Mouse (Mus musculus): ENCODE data around the gene Atl3. TPM values are rescaled to one million over a fixed set of nuclear protein-coding genes. Genes with fewer than 3 reads are reported as not detected.

Atl3 gene
- total RNA-seq, 1 experiment from 2014 or later: 88.9 TPM

DNA sequence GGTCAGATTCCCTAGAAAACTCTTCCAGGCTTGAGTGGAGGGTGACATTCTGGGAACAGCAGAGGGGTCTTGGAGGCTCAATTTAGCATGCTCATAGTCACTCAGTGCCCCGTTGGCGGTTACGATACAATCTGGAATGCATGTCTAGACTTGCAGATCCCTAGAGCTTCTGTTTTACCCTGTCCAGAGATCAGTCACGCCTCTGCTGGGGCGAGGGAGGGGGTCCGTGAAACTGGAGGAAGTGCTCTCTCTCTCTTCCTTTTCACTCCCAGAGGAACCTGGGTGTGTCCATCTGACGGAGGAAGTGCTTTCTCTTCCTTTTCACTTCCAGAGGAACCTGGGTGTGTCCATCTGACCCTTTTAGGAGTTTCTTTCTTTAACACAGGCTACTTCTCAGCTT lies 89.3 kb downstream of the Atl3 start:
- ATAC-seq (replicated peaks in 1 of 2; ENCODE audit: insufficient read depth in 1 of 2, low FRiP score in 2 of 2, low TSS enrichment in 1 of 2, low read depth in 1 of 2, poor library complexity in 2 of 2, severe bottlenecking in 2 of 2): no peak

DNA sequence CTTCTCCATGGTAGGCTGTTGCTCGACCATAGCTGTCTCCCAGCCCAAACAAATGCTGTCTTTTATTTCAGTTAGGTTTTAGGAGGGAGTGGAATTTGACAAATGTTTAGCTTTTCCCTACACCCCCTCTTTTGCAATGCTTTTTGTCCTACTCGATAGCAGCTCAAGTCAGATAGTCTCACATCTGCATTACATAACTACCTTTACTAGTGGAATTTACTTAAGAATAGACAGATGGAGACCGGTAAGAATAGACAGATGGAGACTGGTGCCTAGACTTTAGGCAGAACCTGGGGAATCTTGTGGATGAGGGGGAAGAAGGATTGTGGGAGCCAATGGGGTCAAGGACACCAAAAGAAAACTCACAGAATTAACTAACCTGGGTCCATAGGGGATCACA lies 89.8 kb downstream of the Atl3 start:
- no peak for ATAC-seq (replicated peaks in 1 of 2; ENCODE audit: insufficient read depth in 1 of 2, low FRiP score in 2 of 2, low TSS enrichment in 1 of 2, low read depth in 1 of 2, poor library complexity in 2 of 2, severe bottlenecking in 2 of 2)

DNA sequence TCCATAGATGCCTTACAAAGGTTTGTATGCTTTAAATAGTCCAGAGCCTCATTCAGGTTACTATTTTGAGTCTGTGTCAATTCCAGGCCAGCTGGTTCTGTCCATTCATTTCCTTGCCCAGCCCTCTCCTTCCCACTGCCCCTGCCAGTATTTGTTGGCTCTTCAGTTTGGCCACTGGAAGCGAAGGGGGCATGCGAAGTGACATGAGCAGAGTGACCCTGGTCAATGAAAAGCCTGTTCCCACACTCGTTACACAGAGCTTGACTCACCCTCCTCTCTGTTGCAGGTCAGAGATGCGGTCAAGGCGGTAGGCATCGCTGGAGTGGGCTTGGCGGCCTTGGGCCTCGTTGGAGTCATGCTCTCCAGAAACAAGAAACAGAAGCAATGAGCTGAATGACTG lies 91.4 kb downstream of the Atl3 start:
- no peak for ATAC-seq (replicated peaks in 1 of 2; ENCODE audit: insufficient read depth in 1 of 2, low FRiP score in 2 of 2, low TSS enrichment in 1 of 2, low read depth in 1 of 2, poor library complexity in 2 of 2, severe bottlenecking in 2 of 2)

DNA sequence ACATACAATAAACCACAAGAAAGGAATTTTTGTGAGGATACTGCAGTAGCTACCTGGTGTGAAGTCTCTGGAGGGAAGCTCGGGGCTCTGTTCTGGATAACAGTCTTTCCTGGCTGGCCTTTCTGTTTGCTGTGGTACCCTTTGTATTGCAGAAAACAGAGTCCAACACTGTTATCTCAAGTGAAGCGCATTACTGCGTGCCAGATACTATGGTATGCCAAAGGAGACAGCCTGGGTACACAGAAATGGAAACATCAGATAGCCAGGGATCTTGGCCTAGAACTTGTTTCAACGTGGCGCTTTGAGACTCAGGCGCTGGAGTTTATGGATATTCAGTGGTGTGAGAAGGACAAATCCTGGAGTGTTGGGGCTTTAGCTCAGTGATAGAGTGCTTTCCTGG lies 91.9 kb downstream of the Atl3 start:
- ATAC-seq (replicated peaks in 1 of 2; ENCODE audit: insufficient read depth in 1 of 2, low FRiP score in 2 of 2, low TSS enrichment in 1 of 2, low read depth in 1 of 2, poor library complexity in 2 of 2, severe bottlenecking in 2 of 2): no peak

Other genes with a start within 250 kb of the Atl3 start
- 19.1 and 20.6 TPM in 2 replicates for gene Rcor2, start 226.7 kb upstream of the Atl3 start, total RNA-seq (2017)
- 16.8 and 26.6 TPM in 2 replicates for gene Mark2, start 152.2 kb upstream of the Atl3 start, total RNA-seq (2017)
- gene Spindoc, start 111.0 kb upstream of the Atl3 start, total RNA-seq (2017): 12.7 and 22.3 TPM in 2 replicates
- gene 2700081O15Rik, start 76.4 kb upstream of the Atl3 start, total RNA-seq (2017): 8.1 and 12.4 TPM in 2 replicates
- 73.0 and 76.2 TPM in 2 replicates for gene Rtn3, start 10.8 kb upstream of the Atl3 start, total RNA-seq (2017)
- 41.7 and 50.5 TPM in 2 replicates for gene Pla2g16, start 63.4 kb downstream of the Atl3 start, total RNA-seq (2017)
- gene Lgals12, start 113.2 kb downstream of the Atl3 start, total RNA-seq (2017): not detected in 2 replicates
- not detected in 2 replicates for gene Hrasls5, start 118.5 kb downstream of the Atl3 start, total RNA-seq (2017)
- not detected in 2 replicates for gene Slc22a19, start 217.3 kb downstream of the Atl3 start, total RNA-seq (2017)